Mouse (Mus musculus) adrenal gland (tissue): ENCODE measurements around the gene Mpped2.

Experiments used
- intact Hi-C: fragments of 180-260 bp; cut with DNase I; formaldehyde crosslinking; loops from one replicate; pipeline ENCODE4 v1.15.1; 2025

Gene Mpped2

GRCm38 (mm10) chr2:106788055-106788454 is 95.0 kb downstream of the Mpped2 start:
- intact Hi-C loops: no loop called here

DNA sequence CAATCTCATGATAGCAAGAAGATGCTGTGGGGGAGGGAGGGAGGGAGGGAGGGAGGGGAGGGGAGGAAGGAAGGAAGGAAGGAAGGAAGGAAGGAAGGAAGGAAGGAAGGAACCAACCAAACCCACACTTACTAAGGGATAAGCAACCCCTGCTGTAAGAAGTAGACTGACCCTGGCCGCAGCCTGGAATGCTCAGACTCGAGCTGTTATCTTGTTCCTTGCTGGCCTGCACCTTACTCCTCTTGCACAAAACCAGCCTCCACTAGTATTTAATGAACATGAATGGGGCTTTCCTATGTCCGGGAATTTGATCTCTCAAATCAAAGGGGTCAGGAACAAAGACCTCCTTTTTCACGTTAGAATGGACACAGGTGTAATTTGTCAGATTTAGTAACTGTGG is 95.5 kb downstream of the Mpped2 start:
- intact Hi-C loops: no loop called here

GRCm38 (mm10) chr2:106789694-106790328 is 96.7 kb downstream of the Mpped2 start:
- intact Hi-C loops: loop anchor here (5.0 kb wide), 1 partner anchor 358 kb away; no protein-coding TSS in a partner anchor

- intact Hi-C loops: loop anchor here (5.0 kb wide), 1 partner anchor 358 kb away; no protein-coding TSS in a partner anchor
Measured at GRCm38 (mm10) chr2:106790329-106790701, 97.2 kb downstream of the Mpped2 start.

GRCm38 (mm10) chr2:106796246-106796645 is 103.2 kb downstream of the Mpped2 start:
- intact Hi-C loops: no loop called here

DNA sequence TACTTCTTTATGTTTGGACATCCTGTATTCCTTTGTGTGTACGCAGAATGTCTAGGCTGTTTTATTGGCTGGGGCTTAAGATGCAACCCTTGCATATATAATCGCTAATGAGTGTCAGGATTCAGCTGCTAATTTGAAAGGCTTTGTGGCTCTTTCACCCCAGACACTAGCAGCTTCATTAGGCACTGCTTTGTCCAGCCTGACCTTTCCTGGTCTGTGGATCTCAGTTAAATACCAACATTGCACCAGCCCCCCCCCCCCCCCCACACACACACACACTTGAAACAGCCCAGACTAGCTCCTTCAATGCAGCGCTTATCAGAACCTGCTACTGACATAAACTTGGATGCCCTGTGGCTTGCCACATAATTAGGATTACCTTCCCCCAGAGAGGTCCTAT is 104.8 kb downstream of the Mpped2 start:
- intact Hi-C loops: no loop called here

DNA sequence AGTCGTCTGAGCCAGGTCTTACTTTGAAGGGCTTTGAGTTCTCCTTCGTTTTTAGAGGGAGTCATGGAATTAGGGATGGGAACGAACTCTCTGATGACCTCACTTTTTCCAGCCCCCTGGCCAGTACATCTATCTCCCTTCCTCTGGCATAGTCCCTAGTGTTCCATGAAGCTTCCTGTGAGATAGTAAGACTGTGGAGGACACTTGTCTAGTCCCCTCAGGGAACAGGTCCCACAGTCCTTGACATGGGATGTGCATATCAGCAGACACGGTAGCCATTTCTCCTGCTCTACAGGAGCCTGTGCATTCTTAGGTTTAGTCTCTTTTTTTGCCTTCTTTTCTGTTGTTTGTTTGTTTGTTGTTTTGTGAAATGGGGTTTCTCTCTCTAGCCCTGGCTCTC is 105.8 kb downstream of the Mpped2 start:
- intact Hi-C loops: no loop called here

GRCm38 (mm10) chr2:106815898-106816297 is 122.8 kb downstream of the Mpped2 start:
- intact Hi-C loops: no loop called here

GRCm38 (mm10) chr2:106821292-106821691 is 128.2 kb downstream of the Mpped2 start:
- intact Hi-C loops: no loop called here

- intact Hi-C loops: no loop called here
Measured at GRCm38 (mm10) chr2:106821883-106822282, 128.8 kb downstream of the Mpped2 start.

GRCm38 (mm10) chr2:106822540-106822939 is 129.5 kb downstream of the Mpped2 start:
- intact Hi-C loops: no loop called here

GRCm38 (mm10) chr2:106825461-106825860 is 132.4 kb downstream of the Mpped2 start:
- intact Hi-C loops: no loop called here

GRCm38 (mm10) chr2:106826023-106826422 is 133.0 kb downstream of the Mpped2 start:
- intact Hi-C loops: no loop called here

DNA sequence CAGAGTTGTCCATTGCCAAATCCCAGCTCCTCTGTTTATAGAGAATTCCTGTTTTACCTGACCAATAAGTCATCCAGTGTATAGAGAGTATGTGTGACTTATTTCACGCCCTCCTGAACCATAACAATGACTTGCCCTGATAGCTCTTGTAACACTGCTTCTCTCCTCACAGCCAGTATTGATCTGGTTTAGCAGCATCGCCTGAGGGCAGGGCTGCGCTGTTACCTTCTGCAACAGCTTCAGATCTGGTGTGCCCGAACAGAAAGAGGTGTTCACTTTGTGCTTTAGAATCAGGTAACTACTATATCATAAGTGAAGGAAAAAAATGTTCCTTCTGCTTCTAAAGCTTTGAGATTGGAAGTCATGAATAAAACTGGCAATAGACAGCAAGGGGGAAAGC is 133.7 kb downstream of the Mpped2 start:
- intact Hi-C loops: no loop called here

GRCm38 (mm10) chr2:106828573-106829310 is 135.7 kb downstream of the Mpped2 start:
- intact Hi-C loops: no loop called here

GRCm38 (mm10) chr2:106829420-106829819 is 136.4 kb downstream of the Mpped2 start:
- intact Hi-C loops: no loop called here

GRCm38 (mm10) chr2:106832577-106832976 is 139.5 kb downstream of the Mpped2 start:
- intact Hi-C loops: no loop called here

- intact Hi-C loops: no loop called here
Measured at GRCm38 (mm10) chr2:106833212-106833611, 140.1 kb downstream of the Mpped2 start.

GRCm38 (mm10) chr2:106835321-106835720 is 142.3 kb downstream of the Mpped2 start:
- intact Hi-C loops: no loop called here

DNA sequence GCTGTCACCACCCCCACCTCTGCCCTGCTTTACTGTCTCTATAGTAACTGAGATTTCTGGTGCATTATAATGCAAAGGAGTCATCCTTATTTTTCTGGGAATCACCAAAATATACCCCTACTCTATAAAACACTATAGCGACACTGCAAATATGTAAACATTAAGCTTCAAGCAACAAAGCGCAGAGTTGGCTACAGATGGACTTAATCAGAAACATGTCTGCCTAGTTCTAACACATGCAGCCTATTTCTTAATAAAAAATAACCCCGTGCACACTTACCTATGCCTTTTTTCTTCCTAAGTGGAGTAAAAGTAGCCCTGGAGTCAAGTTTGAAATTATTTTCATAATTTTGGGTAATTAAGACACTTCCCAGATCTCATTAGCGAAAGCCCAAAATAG is 144.2 kb downstream of the Mpped2 start:
- intact Hi-C loops: no loop called here

- intact Hi-C loops: no loop called here
Measured at GRCm38 (mm10) chr2:106844147-106844546, 151.1 kb downstream of the Mpped2 start.

GRCm38 (mm10) chr2:106844766-106845678 is 152.0 kb downstream of the Mpped2 start:
- intact Hi-C loops: no loop called here
